Mouse (Mus musculus): Measurements from ENCODE around the gene Macrod1. TPM values are rescaled to one million over a fixed set of nuclear protein-coding genes. Genes with fewer than 3 reads are reported as not detected.

Macrod1 gene
- polyA plus RNA-seq, 1 experiment from 2014 or later = 4.8 TPM

DNA sequence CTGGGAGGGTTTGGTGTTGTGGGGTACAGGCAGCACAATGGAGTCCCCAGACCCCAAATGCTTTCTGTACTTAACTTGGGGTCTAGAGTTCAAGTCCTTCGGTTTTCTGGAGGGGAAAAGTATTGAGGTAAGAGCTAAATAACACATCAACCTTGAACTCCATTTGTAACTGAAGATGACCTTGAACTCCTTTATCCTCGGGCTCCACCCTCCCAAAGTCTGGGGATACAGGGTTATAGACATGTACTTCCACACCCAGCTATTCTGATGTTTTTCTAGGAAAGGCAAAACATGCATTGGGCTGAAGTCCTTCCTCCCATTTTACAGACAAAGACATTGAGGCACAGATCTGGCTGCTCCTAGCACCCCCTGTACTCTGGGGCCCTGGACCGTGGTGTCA is 87.8 kb downstream of the Macrod1 start:
- Histone ChIP-seq H3K9ac (ENCODE audit: low read length) (no peak overlapping the region), H3K4me2 (ENCODE audit: low read length) (no peak overlapping the region), H3K27me3 (replicated peaks; ENCODE audit: control insufficient read depth, insufficient read depth, low read length) (no peaks in the 10 kb centered on the region), H3K4me3 (ENCODE audit: low read depth, low read length) (no peak overlapping the region), H3K9me3 (replicated peaks; ENCODE audit: control insufficient read depth, low read length) (no peaks in the 10 kb centered on the region), H3K36me3 (ENCODE audit: control insufficient read depth, insufficient read depth, low read length) (no peaks in the 10 kb centered on the region), H3K27ac (ENCODE audit: low read depth, low read length) (no peak overlapping the region), H3K4me1 (ENCODE audit: control insufficient read depth, insufficient read depth, low read length) (peaks cover 64% of the 10 kb centered on the region)
- 74% methylated on average over 3 of the region's 3 CpGs for whole genome bisulfite sequencing
- ATAC-seq (no peak), DNase-seq (ENCODE audit: low spot score) (no peak)

DNA sequence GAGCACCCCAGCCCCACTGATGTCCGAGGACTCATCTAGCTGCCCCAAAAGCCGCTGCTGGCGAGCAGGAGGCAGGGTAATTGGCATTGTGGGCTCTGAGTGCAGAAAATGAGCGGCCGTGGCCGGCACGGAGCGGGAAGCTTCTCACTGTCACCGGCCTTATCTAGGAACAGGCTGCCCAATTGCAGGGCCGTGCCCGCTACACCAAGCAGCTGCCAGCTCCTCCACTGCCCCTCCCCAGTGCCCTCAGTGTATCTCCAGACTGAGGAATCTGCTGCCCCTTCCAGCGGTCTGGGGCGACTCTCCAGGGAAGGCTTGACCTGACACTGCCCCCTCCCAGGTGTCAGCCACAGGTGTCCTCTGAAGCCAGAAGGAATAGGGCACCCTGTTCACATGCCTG is 89.8 kb downstream of the Macrod1 start:
- Histone ChIP-seq H3K9ac (ENCODE audit: low read length) (no peak overlapping the region), H3K4me1 (ENCODE audit: control insufficient read depth, insufficient read depth, low read length) (peaks cover 59% of the 10 kb centered on the region), H3K9me3 (replicated peaks; ENCODE audit: control insufficient read depth, low read length) (no peaks in the 10 kb centered on the region), H3K36me3 (ENCODE audit: control insufficient read depth, insufficient read depth, low read length) (no peaks in the 10 kb centered on the region), H3K27ac (ENCODE audit: low read depth, low read length) (no peak overlapping the region), H3K4me3 (ENCODE audit: low read depth, low read length) (no peak overlapping the region), H3K27me3 (replicated peaks; ENCODE audit: control insufficient read depth, insufficient read depth, low read length) (no peaks in the 10 kb centered on the region), H3K4me2 (ENCODE audit: low read length) (no peak overlapping the region)
- ATAC-seq (no peak), DNase-seq (ENCODE audit: low spot score) (no peak)
- WGBS = 71% methylated on average over 13 of the region's 13 CpGs

GRCm38 (mm10) chr19:7148096-7148495 is 91.5 kb downstream of the Macrod1 start:
- DNase-seq (ENCODE audit: low spot score) (peak; percentile 74), ATAC-seq (peak; percentile 38)
- Histone ChIP-seq H3K9me3 (replicated peaks; ENCODE audit: control insufficient read depth, low read length) (no peaks in the 10 kb centered on the region), H3K4me2 (ENCODE audit: low read length) (no peak overlapping the region), H3K27ac (ENCODE audit: low read depth, low read length) (peak overlapping the region; percentile 86), H3K4me3 (ENCODE audit: low read depth, low read length) (no peak overlapping the region), H3K27me3 (replicated peaks; ENCODE audit: control insufficient read depth, insufficient read depth, low read length) (no peaks in the 10 kb centered on the region), H3K4me1 (ENCODE audit: control insufficient read depth, insufficient read depth, low read length) (peaks cover 53% of the 10 kb centered on the region), H3K36me3 (ENCODE audit: control insufficient read depth, insufficient read depth, low read length) (no peaks in the 10 kb centered on the region), H3K9ac (ENCODE audit: low read length) (no peak overlapping the region)
- WGBS = 45% methylated on average over 4 of the region's 4 CpGs

DNA sequence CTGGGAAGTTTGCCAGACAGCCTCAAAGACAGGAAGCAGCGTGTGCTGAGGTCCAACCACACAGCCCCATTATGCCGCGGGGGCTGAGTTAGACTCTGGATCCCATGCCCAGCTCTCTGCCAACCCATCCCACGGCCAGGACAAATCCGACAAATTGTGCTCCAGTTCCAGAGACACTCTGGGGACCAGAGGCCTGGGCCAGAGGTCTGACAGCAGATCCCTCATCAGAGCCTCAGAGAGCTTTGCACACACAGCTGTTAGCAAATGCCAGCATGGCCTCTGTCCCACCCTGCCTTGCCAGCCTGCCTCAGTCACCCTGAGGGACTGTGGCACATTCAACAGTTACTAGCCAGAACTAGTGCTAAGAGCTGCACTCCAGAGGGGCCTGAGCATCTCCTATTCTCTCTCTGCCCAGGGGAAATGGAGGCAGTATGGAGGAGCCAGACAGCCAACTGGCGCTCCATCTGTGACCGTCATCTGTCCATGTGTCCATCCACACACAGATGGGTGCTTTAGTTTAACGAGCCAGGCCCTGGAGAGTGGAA is 92.0 kb downstream of the Macrod1 start:
- H3K4me2 ChIP-seq (ENCODE audit: low read length) = no peak overlapping the region
- H3K27ac ChIP-seq (ENCODE audit: low read depth, low read length) = peak overlapping the region; percentile 86
- 46% methylated on average over 8 of the region's 8 CpGs for WGBS
- no peak overlapping the region for H3K4me3 ChIP-seq (ENCODE audit: low read depth, low read length)
- H3K9ac ChIP-seq (ENCODE audit: low read length) = no peak overlapping the region
- no peaks in the 10 kb centered on the region for H3K9me3 ChIP-seq (replicated peaks; ENCODE audit: control insufficient read depth, low read length)
- H3K36me3 ChIP-seq (ENCODE audit: control insufficient read depth, insufficient read depth, low read length) = no peaks in the 10 kb centered on the region
- H3K4me1 ChIP-seq (ENCODE audit: control insufficient read depth, insufficient read depth, low read length) = peaks cover 53% of the 10 kb centered on the region
- no peaks in the 10 kb centered on the region for H3K27me3 ChIP-seq (replicated peaks; ENCODE audit: control insufficient read depth, insufficient read depth, low read length)
- DNase-seq (ENCODE audit: low spot score) (peak; percentile 76), ATAC-seq (peak; percentile 56)

DNA sequence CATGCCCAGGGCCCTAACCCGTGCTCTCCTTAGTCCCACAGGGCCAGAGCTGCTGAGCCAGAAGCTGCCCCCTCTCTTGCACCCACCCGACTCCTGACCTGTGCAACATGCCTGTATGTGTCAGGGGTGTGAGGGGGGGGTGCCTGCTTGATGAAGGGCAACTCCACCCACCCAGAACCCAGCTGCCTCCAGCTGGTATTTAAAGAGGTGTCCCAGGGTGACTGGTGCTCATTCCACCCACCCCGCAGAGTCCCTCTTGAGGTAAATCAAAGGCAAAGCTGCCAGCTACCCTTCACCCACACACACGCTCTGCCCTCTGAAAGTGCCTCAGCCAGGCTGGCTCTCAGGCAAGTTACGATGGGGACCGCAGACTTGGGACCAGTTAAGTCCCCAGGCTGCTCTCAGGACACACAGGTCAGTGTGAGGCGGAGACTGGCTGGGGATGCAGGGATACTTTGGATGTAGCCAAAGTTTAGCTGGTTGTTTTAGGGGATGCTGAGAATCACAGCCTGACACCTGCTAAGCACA is 92.6 kb downstream of the Macrod1 start:
- H3K27me3 ChIP-seq (replicated peaks; ENCODE audit: control insufficient read depth, insufficient read depth, low read length) = no peaks in the 10 kb centered on the region
- peak overlapping the region; percentile 86 for H3K27ac ChIP-seq (ENCODE audit: low read depth, low read length)
- peaks cover 49% of the 10 kb centered on the region for H3K4me1 ChIP-seq (ENCODE audit: control insufficient read depth, insufficient read depth, low read length)
- no peak overlapping the region for H3K4me2 ChIP-seq (ENCODE audit: low read length)
- H3K4me3 ChIP-seq (ENCODE audit: low read depth, low read length) = no peak overlapping the region
- 61% methylated on average over 7 of the region's 7 CpGs for WGBS
- no peak overlapping the region; the same call in 1 of the 2 replicates for H3K9ac ChIP-seq (ENCODE audit: low read length)
- no peak for ATAC-seq
- no peaks in the 10 kb centered on the region for H3K36me3 ChIP-seq (ENCODE audit: control insufficient read depth, insufficient read depth, low read length)
- no peaks in the 10 kb centered on the region for H3K9me3 ChIP-seq (replicated peaks; ENCODE audit: control insufficient read depth, low read length)
- DNase-seq (ENCODE audit: low spot score) = no peak

DNA sequence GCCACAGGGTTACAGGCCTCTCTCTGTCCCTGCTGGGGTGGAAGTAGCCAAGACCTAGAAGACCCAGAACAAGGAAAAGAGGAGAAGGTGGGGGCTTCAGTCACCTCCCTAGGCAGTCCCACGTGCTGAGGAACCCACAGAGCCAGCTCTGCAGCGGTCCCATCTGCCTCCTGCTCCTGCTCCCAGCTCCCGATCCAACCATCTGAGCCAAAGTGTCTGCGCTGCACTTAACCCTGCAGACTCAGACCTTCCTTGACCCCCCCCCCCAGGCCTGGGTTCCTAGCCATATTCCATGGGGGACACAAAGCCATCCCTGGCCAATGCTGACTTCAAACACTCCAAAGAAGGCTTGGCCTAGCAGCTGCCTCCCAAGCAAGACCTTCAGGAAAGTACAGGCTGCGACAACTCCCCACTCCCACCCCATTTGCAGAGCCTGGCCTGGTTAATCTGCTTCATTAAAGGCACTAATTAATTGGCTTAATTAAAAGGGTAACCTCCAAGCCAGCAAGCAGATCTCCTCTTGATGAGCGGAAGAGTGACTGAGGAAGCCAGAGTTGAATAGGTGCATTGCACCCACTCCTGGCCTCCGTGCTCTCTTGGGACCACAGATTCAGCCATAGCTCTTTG is 94.8 kb downstream of the Macrod1 start:
- H3K36me3 ChIP-seq (ENCODE audit: control insufficient read depth, insufficient read depth, low read length) = no peaks in the 10 kb centered on the region
- no peaks in the 10 kb centered on the region for H3K9me3 ChIP-seq (replicated peaks; ENCODE audit: control insufficient read depth, low read length)
- WGBS = 36% methylated on average over 7 of the region's 7 CpGs
- DNase-seq (ENCODE audit: low spot score) (no peak), ATAC-seq (no peak)
- no peak overlapping the region for H3K4me3 ChIP-seq (ENCODE audit: low read depth, low read length)
- no peaks in the 10 kb centered on the region for H3K27me3 ChIP-seq (replicated peaks; ENCODE audit: control insufficient read depth, insufficient read depth, low read length)
- H3K4me2 ChIP-seq (ENCODE audit: low read length) = no peak overlapping the region
- peaks cover 54% of the 10 kb centered on the region for H3K4me1 ChIP-seq (ENCODE audit: control insufficient read depth, insufficient read depth, low read length)
- H3K9ac ChIP-seq (ENCODE audit: low read length) = peak overlapping the region; percentile 25
- peak overlapping the region; percentile 74 for H3K27ac ChIP-seq (ENCODE audit: low read depth, low read length)

- WGBS = 76% methylated on average over 6 of the region's 6 CpGs
- Histone ChIP-seq H3K4me3 (ENCODE audit: low read depth, low read length) (no peak overlapping the region), H3K9me3 (replicated peaks; ENCODE audit: control insufficient read depth, low read length) (no peaks in the 10 kb centered on the region), H3K36me3 (ENCODE audit: control insufficient read depth, insufficient read depth, low read length) (no peaks in the 10 kb centered on the region), H3K27ac (ENCODE audit: low read depth, low read length) (peak overlapping the region; percentile 83), H3K4me2 (ENCODE audit: low read length) (no peak overlapping the region), H3K27me3 (replicated peaks; ENCODE audit: control insufficient read depth, insufficient read depth, low read length) (no peaks in the 10 kb centered on the region), H3K4me1 (ENCODE audit: control insufficient read depth, insufficient read depth, low read length) (peaks cover 56% of the 10 kb centered on the region), H3K9ac (ENCODE audit: low read length) (peak overlapping the region; percentile 25; the same call in 1 of the 2 replicates)
- no peak for DNase-seq (ENCODE audit: low spot score)
- no peak for ATAC-seq
Observed at GRCm38 (mm10) chr19:7151927-7152653, 95.5 kb downstream of the Macrod1 start.

DNA sequence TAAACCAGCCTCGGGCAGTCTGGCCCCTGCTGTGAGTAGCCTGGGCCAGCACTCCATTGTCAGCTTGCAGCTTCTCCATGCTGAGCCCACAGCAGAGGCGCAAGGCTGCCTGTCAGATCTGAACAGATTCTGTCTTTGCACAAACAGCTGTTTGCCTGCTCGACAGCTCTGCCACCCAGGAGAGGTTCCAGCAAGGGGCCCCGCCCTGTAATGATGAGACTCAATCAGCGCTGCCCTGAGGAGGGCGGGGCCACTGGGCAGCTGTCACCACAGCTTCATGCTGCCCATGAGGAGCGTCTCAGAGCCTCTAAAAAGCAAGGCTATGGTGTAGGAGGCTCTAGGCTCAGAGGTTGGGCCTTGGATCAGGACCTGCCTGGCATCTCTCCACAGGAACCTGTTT is 96.6 kb downstream of the Macrod1 start:
- H3K27ac ChIP-seq (ENCODE audit: low read depth, low read length) = peak overlapping the region; percentile 83
- WGBS = 41% methylated on average over 7 of the region's 7 CpGs
- no peak overlapping the region for H3K4me2 ChIP-seq (ENCODE audit: low read length)
- H3K9me3 ChIP-seq (replicated peaks; ENCODE audit: control insufficient read depth, low read length) = no peaks in the 10 kb centered on the region
- no peaks in the 10 kb centered on the region for H3K27me3 ChIP-seq (replicated peaks; ENCODE audit: control insufficient read depth, insufficient read depth, low read length)
- DNase-seq (ENCODE audit: low spot score) = peak; percentile 66
- no peaks in the 10 kb centered on the region for H3K36me3 ChIP-seq (ENCODE audit: control insufficient read depth, insufficient read depth, low read length)
- ATAC-seq = peak; percentile 25; the same call in 1 of the 2 replicates
- no peak overlapping the region for H3K9ac ChIP-seq (ENCODE audit: low read length)
- peaks cover 61% of the 10 kb centered on the region for H3K4me1 ChIP-seq (ENCODE audit: control insufficient read depth, insufficient read depth, low read length)
- no peak overlapping the region for H3K4me3 ChIP-seq (ENCODE audit: low read depth, low read length)

GRCm38 (mm10) chr19:7155196-7155595 is 98.6 kb downstream of the Macrod1 start:
- no peak overlapping the region for H3K4me2 ChIP-seq (ENCODE audit: low read length)
- H3K27ac ChIP-seq (ENCODE audit: low read depth, low read length) = peak overlapping the region; percentile 44; the same call in 1 of the 2 replicates
- no peak overlapping the region for H3K4me3 ChIP-seq (ENCODE audit: low read depth, low read length)
- no peaks in the 10 kb centered on the region for H3K9me3 ChIP-seq (replicated peaks; ENCODE audit: control insufficient read depth, low read length)
- H3K27me3 ChIP-seq (replicated peaks; ENCODE audit: control insufficient read depth, insufficient read depth, low read length) = no peaks in the 10 kb centered on the region
- H3K36me3 ChIP-seq (ENCODE audit: control insufficient read depth, insufficient read depth, low read length) = no peaks in the 10 kb centered on the region
- ATAC-seq = no peak
- no peak overlapping the region for H3K9ac ChIP-seq (ENCODE audit: low read length)
- WGBS = 45% methylated on average over 6 of the region's 6 CpGs
- DNase-seq (ENCODE audit: low spot score) = no peak
- H3K4me1 ChIP-seq (ENCODE audit: control insufficient read depth, insufficient read depth, low read length) = peaks cover 46% of the 10 kb centered on the region

All from forebrain, embryonic 14.5 days (tissue).